Mouse (Mus musculus): ENCODE measurements around the gene Calm3. TPM values are rescaled to one million over a fixed set of nuclear protein-coding genes. Genes with fewer than 3 reads are reported as not detected.

Gene Calm3
- total RNA-seq, 2 experiments from 2014 or later: 334 to 349 TPM

- DNase-seq (ENCODE audit: low spot score): peak; percentile 87
These were observed 32.1 kb downstream of the Calm3 start, which contains the start of gene Gng8 for GRCm38 (mm10) chr7:16891641-16892351. Gene Gng8 (plus strand): TSS chr7:16891786.

GRCm38 (mm10) chr7:16890944-16891343 is 33.0 kb downstream of the Calm3 start:
- peak; percentile 83 for DNase-seq (ENCODE audit: low spot score)

DNA sequence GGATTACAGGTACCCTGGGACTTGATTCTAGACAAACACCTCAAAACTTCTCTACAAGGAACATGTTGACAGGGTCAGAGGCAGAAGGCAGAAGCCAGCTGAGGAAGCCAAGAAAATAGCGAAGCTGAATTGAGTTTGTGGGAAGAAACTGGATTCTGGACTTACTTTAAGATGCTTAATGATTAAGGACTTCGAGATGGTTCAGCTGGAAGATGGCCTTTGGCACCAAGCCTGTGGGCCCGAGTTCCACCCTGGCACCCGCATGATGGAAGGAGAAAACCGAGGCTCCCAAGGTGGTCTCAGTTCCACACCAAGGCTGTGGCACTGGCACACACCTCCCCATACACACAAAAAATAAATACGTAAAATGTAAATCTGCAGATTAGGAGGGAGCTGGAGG is 33.4 kb downstream of the Calm3 start:
- peak; percentile 30 for DNase-seq (ENCODE audit: low spot score)

DNA sequence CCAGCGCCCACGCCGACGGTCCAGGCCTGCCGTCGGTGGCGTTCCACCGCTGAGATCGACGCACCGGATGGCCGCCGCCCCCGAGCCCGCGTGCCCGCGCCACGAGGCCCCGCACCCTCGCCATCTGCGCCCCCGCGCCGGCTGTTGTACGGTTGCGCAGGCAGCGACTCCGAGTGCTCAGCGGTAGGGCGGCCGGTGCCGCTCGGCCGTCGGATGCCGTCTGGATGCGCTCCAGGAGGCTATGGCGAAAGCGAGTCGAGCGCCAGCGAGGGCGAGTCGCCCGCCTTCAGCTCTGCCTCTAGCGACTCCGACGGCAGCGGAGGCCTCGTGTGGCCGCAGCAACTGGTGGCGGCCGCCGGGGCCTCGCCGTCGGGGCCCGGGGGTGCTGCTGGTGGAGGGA is 38.0 kb downstream of the Calm3 start:
- DNase-seq (ENCODE audit: low spot score): no peak

GRCm38 (mm10) chr7:16885271-16885776 is 38.6 kb downstream of the Calm3 start:
- DNase-seq (ENCODE audit: low spot score): no peak

DNA sequence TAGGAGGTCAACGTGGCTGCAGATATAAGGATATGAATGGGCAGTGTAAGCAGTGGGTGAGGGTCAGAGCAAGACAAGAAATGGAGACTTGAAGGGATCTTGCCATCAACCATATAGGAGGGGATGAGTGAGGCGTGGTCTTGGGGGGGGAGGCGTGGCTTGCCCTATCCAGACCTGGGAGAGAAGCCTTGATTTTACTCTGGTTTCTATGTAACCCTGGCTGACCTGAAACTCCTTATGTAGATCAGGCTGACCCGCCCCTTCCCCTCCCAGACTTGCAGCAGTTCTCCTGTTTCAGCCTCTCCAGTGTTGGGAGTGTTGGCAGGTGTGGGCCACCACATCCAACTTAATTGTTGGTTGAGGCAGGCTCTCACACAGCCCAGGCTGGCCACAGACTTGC is 39.6 kb downstream of the Calm3 start:
- no peak for DNase-seq (ENCODE audit: low spot score)

- DNase-seq (ENCODE audit: low spot score): no peak
These were observed 40.8 kb downstream of the Calm3 start for GRCm38 (mm10) chr7:16883162-16883561.

DNA sequence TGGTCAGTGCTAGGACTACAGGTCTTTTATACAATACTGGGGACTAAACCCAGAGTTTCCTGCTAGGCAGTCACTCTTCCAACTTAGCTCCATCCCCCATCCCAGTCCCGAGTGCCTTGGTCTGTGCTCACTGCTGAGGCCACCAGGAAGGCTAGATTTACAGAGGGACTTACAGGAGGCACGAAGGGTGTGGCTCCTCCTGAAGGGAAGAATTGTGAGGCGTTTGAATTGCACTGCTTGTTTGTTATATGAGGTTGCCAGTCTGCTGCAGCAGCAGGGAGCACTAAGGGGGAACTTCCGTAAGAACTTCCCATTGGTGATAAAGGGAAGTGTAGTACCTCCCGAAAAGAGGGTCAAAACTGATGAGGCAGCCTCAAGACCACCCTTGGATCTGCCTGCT is 43.3 kb downstream of the Calm3 start:
- DNase-seq (ENCODE audit: low spot score): no peak

DNA sequence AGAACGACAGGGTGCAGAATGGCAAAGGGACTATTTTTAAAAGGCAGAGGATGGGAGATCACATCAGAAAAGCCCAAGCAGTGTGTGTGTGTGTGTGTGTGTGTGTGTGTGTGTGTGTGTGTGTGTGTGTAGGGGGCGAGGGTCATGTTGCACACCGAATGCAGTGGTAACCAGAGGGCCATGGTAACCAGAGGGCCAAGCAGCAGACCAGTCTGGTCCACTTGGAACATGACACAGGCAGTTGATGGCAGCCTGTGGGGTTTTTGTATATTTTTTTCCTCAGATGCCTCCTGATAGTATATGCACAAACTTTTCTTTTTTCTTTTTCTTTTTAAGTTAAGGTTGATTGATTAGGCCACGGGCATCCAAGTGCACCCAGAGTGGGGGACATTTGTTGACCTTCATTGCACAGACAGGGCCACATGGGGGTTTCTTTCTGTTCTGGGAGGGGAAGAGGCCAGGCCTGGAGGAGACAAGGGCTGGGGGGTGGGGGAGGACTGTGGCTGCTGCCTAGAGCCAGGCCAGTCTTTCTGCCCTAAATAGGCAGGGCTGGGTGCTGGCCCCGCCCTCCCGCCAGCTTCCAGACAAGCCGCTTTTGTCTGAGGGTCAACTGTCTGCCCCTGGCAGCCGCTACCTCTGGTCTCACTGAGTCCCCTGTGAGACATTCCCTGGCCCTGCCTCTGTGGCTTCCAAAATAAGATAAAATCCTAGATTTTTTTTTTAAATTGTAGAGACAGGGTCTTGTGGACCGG is 43.9 kb downstream of the Calm3 start:
- DNase-seq (ENCODE audit: low spot score): no peak

DNA sequence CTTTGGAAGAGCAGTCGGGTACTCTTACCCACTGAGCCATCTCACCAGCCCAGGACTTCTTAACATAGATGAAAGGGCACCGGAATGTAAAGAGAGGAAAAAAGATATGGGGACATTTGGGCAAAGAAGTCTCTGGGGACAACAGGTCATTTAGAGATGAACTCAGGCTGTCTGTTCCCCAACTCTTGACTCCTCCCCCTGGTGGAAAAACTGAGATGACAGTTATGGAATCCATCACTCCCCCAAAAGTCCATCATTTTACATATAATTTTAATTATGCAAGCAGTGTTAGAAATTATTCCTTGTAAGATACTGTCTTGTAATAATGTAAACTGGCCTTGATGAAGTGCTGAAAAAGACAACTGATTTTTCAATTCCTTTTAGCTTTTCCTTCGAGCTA is 46.2 kb downstream of the Calm3 start:
- DNase-seq (ENCODE audit: low spot score): no peak

DNA sequence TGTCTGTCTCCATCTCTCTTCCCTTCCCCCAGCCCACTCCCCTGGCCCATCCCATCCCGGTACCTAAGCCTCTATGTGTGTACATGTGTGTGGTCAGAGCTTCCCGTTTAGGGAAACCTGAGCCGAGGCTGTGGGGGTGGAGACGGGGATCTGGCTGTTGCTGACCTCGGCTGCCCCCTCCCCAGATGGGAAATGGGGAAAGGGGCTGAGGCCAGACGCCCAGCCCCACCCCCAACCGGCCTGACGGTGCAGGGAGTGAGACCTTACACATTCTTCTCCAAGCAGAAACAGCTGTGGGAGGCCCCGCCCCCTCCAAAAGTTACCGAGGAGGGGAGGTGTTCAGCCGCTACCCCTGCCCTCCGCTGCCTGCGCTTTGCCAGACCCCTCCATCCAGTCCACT is 47.3 kb downstream of the Calm3 start:
- no peak for DNase-seq (ENCODE audit: low spot score)

- no peak for DNase-seq (ENCODE audit: low spot score)
These were observed 47.9 kb downstream of the Calm3 start for GRCm38 (mm10) chr7:16876006-16876405.

DNA sequence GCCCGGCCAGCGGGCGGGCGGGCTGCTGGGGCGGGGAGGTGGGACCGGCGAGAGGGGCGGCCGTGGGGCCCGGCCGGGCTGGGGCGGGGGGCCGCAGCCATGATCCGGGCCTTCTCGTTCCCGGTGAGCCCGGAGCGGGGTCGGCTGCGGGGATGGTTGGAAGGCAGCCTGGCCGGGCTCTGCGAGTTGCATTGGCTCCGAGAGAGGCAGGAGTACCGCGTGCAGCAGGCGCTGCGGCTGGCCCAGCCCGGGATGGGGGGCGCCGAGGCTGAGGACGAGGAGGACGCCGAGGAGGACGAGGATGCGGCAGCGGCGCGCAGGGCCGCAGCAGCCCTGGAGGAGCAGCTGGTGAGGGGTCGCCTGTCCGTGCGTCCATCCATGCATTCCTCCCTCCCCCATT is 48.6 kb downstream of the Calm3 start:
- no peak for DNase-seq (ENCODE audit: low spot score)

DNA sequence AGATGAGACGGTGACA is 48.8 kb downstream of the Calm3 start, which contains the start of gene Dact3:
Gene Dact3 (plus strand): TSS at position 8 of the 16 bp plus-strand sequence.
- DNase-seq (ENCODE audit: low spot score): no peak

DNA sequence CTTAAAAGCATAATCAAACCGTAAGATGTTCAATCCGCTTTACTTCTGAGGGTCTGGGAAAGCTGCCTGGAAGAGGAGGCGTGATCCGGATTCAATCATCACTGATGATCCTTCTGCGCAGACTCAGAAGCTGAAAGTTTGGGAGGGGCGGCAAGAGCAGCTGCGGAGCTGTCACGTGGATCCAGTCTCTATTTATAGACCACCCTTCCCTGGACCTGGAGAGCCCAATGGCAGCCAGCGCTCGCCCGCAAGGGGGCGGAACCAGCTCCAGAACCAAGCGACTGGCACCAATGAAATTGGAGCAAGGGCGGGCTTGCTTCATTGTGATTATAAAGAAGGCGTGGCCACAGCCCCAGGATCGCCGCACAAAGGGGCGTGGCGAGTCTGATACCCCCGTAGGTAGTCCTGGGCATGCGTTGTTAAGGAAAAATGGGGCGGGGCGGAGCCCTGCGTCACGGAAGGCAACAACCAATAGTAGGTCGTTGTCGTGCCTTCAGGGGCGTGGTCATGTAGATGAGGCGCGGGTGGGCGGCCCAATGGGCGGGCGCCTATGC is 49.1 kb downstream of the Calm3 start:
- DNase-seq (ENCODE audit: low spot score): peak; percentile 100

GRCm38 (mm10) chr7:16874190-16874589 is 49.7 kb downstream of the Calm3 start:
- peak; percentile 86 for DNase-seq (ENCODE audit: low spot score)

- no peak for DNase-seq (ENCODE audit: low spot score)
These were observed 50.5 kb downstream of the Calm3 start for GRCm38 (mm10) chr7:16873392-16873791.

- DNase-seq (ENCODE audit: low spot score): no peak
These were observed 51.4 kb downstream of the Calm3 start for GRCm38 (mm10) chr7:16872478-16872877.

DNA sequence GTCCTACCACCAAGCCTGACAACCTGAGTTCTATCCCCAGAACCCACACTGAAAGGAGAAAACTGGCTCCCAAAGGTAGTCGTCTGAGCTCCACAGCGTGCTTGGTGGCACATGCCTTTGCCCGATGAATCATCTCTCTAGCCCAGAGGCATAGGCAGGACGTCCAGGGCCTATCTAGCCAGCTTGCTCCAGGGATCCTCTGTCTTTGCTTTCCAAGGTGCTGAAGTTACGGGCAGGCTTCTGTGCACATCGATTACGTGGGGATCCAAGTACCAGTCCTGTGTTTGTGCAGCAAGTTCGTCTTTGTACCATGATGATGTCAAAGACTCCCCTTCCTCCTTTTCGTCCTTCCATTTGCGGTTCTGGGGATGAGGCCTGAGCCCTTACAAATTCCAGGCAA is 52.3 kb downstream of the Calm3 start:
- DNase-seq (ENCODE audit: low spot score): no peak

- no peak for DNase-seq (ENCODE audit: low spot score)
These were observed 54.4 kb downstream of the Calm3 start for GRCm38 (mm10) chr7:16869497-16869896.

DNA sequence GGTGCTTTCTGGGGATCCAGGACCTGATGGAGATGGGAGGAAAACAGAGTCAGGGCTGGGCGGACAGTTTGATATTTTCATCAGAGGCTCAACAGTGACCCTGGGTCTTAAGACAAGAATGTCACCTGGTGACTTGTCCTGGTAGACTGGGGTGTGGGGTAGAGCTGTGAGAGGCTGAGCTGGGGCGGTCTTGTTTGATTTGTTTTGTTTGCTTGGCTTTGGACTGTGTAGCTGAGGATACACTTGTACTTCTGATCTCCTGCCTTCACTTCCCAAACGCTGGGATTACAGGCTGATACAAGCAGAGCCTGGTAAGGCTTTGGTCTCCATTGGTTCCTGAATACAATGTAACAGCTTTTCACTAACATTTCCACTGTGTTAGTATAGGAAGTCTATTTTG is 56.4 kb downstream of the Calm3 start:
- no peak for DNase-seq (ENCODE audit: low spot score)

All from gastrocnemius, adult 18-20 months (tissue).